Mouse (Mus musculus): ENCODE measurements at regions not wholly inside any gene's neighbourhood (a gene's known extent, or its start where the extent isn't known, plus 50 kb on each side); places are given as distances from the start of the nearest gene placed in this dataset.
A peak's percentile ranks its signal among the peaks of the same experiment; 100 is the strongest.

GRCm38 (mm10) chr12:58652701-58653100 lies 359.1 kb downstream of the Sec23a start:
- no peak overlapping the region for H3K9ac ChIP-seq (replicated peaks; ENCODE audit: low read depth, low read length)
- 56% methylated on average over 4 of the region's 4 CpGs for WGBS
- H3K4me1 ChIP-seq (replicated peaks; ENCODE audit: control insufficient read depth, insufficient read depth, low read length), result peaks cover 15% of the 10 kb centered on the region
- no peak overlapping the region for H3K4me2 ChIP-seq (ENCODE audit: low read length)
- no peaks in the 10 kb centered on the region for H3K27me3 ChIP-seq (replicated peaks; ENCODE audit: control insufficient read depth, insufficient read depth, low read length)
- no peak overlapping the region for H3K27ac ChIP-seq (ENCODE audit: low read length)
- peak; percentile 34 for ATAC-seq
- H3K9me3 ChIP-seq (ENCODE audit: control insufficient read depth, low read length), result no peaks in the 10 kb centered on the region
- H3K36me3 ChIP-seq (ENCODE audit: control insufficient read depth, insufficient read depth), result no peaks in the 10 kb centered on the region
- H3K4me3 ChIP-seq (replicated peaks; ENCODE audit: low read length), result no peak overlapping the region

GRCm38 (mm10) chr12:58648322-58648721 lies 363.5 kb downstream of the Sec23a start:
- no peak overlapping the region for H3K4me3 ChIP-seq (replicated peaks; ENCODE audit: low read length)
- peaks cover 5% of the 10 kb centered on the region for H3K4me1 ChIP-seq (replicated peaks; ENCODE audit: control insufficient read depth, insufficient read depth, low read length)
- WGBS, result 38% methylated on average over 4 of the region's 4 CpGs
- H3K36me3 ChIP-seq (ENCODE audit: control insufficient read depth, insufficient read depth), result no peaks in the 10 kb centered on the region
- H3K9ac ChIP-seq (replicated peaks; ENCODE audit: low read depth, low read length), result no peak overlapping the region
- no peak for ATAC-seq
- H3K4me2 ChIP-seq (ENCODE audit: low read length), result no peak overlapping the region
- no peaks in the 10 kb centered on the region for H3K9me3 ChIP-seq (ENCODE audit: control insufficient read depth, low read length)
- H3K27me3 ChIP-seq (replicated peaks; ENCODE audit: control insufficient read depth, insufficient read depth, low read length), result no peaks in the 10 kb centered on the region
- H3K27ac ChIP-seq (ENCODE audit: low read length), result no peak overlapping the region

- Histone ChIP-seq H3K36me3 (ENCODE audit: control insufficient read depth, insufficient read depth) (no peaks in the 10 kb centered on the region), H3K27me3 (replicated peaks; ENCODE audit: control insufficient read depth, insufficient read depth, low read length) (no peaks in the 10 kb centered on the region), H3K4me1 (replicated peaks; ENCODE audit: control insufficient read depth, insufficient read depth, low read length) (no peaks in the 10 kb centered on the region), H3K4me2 (ENCODE audit: low read length) (no peak overlapping the region), H3K9me3 (ENCODE audit: control insufficient read depth, low read length) (no peaks in the 10 kb centered on the region), H3K4me3 (replicated peaks; ENCODE audit: low read length) (no peak overlapping the region), H3K27ac (ENCODE audit: low read length) (no peak overlapping the region), H3K9ac (replicated peaks; ENCODE audit: low read depth, low read length) (no peak overlapping the region)
- ATAC-seq, result no peak
- WGBS, result 71% methylated on average over 3 of the region's 3 CpGs
Measured at GRCm38 (mm10) chr12:58643843-58644242, 368.0 kb downstream of the Sec23a start.

- Histone ChIP-seq H3K9ac (replicated peaks; ENCODE audit: low read depth, low read length) (no peak overlapping the region), H3K9me3 (ENCODE audit: control insufficient read depth, low read length) (no peaks in the 10 kb centered on the region), H3K27me3 (replicated peaks; ENCODE audit: control insufficient read depth, insufficient read depth, low read length) (no peaks in the 10 kb centered on the region), H3K4me3 (replicated peaks; ENCODE audit: low read length) (no peak overlapping the region), H3K4me1 (replicated peaks; ENCODE audit: control insufficient read depth, insufficient read depth, low read length) (no peaks in the 10 kb centered on the region), H3K27ac (ENCODE audit: low read length) (no peak overlapping the region), H3K36me3 (ENCODE audit: control insufficient read depth, insufficient read depth) (no peaks in the 10 kb centered on the region), H3K4me2 (ENCODE audit: low read length) (no peak overlapping the region)
- ATAC-seq, result no peak
- WGBS, result 78% methylated on average over 1 of the region's 1 CpGs
Measured at GRCm38 (mm10) chr12:58639478-58639877, 370.4 kb upstream of the Clec14a start.

- Histone ChIP-seq H3K4me2 (ENCODE audit: low read length) (no peak overlapping the region), H3K27me3 (replicated peaks; ENCODE audit: control insufficient read depth, insufficient read depth, low read length) (no peaks in the 10 kb centered on the region), H3K4me1 (replicated peaks; ENCODE audit: control insufficient read depth, insufficient read depth, low read length) (no peaks in the 10 kb centered on the region), H3K27ac (ENCODE audit: low read length) (no peak overlapping the region), H3K36me3 (ENCODE audit: control insufficient read depth, insufficient read depth) (no peaks in the 10 kb centered on the region), H3K4me3 (replicated peaks; ENCODE audit: low read length) (no peak overlapping the region), H3K9me3 (ENCODE audit: control insufficient read depth, low read length) (no peaks in the 10 kb centered on the region), H3K9ac (replicated peaks; ENCODE audit: low read depth, low read length) (no peak overlapping the region)
- no peak for ATAC-seq
- WGBS, result 70% methylated on average over 3 of the region's 3 CpGs
Measured at GRCm38 (mm10) chr12:58638260-58638659, 369.2 kb upstream of the Clec14a start.

- Histone ChIP-seq H3K4me2 (ENCODE audit: low read length) (no peak overlapping the region), H3K27ac (ENCODE audit: low read length) (no peak overlapping the region), H3K4me3 (replicated peaks; ENCODE audit: low read length) (no peak overlapping the region), H3K9ac (replicated peaks; ENCODE audit: low read depth, low read length) (no peak overlapping the region), H3K27me3 (replicated peaks; ENCODE audit: control insufficient read depth, insufficient read depth, low read length) (no peaks in the 10 kb centered on the region), H3K36me3 (ENCODE audit: control insufficient read depth, insufficient read depth) (no peaks in the 10 kb centered on the region), H3K4me1 (replicated peaks; ENCODE audit: control insufficient read depth, insufficient read depth, low read length) (no peaks in the 10 kb centered on the region), H3K9me3 (ENCODE audit: control insufficient read depth, low read length) (no peaks in the 10 kb centered on the region)
- WGBS, result 81% methylated on average over 3 of the region's 3 CpGs
- peak; percentile 85 for ATAC-seq
Measured at GRCm38 (mm10) chr12:58632529-58632928, 363.4 kb upstream of the Clec14a start.

GRCm38 (mm10) chr12:58628817-58629216 lies 359.7 kb upstream of the Clec14a start:
- Histone ChIP-seq H3K4me3 (replicated peaks; ENCODE audit: low read length) (no peak overlapping the region), H3K27me3 (replicated peaks; ENCODE audit: control insufficient read depth, insufficient read depth, low read length) (no peaks in the 10 kb centered on the region), H3K4me2 (ENCODE audit: low read length) (no peak overlapping the region), H3K4me1 (replicated peaks; ENCODE audit: control insufficient read depth, insufficient read depth, low read length) (no peaks in the 10 kb centered on the region), H3K9me3 (ENCODE audit: control insufficient read depth, low read length) (no peaks in the 10 kb centered on the region), H3K27ac (ENCODE audit: low read length) (no peak overlapping the region), H3K36me3 (ENCODE audit: control insufficient read depth, insufficient read depth) (no peaks in the 10 kb centered on the region), H3K9ac (replicated peaks; ENCODE audit: low read depth, low read length) (no peak overlapping the region)
- 68% methylated on average over 5 of the region's 5 CpGs for WGBS
- no peak for ATAC-seq

- no peak for ATAC-seq
- no peak overlapping the region for H3K4me2 ChIP-seq (ENCODE audit: low read length)
- 85% methylated on average over 2 of the region's 2 CpGs for WGBS
- H3K36me3 ChIP-seq (ENCODE audit: control insufficient read depth, insufficient read depth), result no peaks in the 10 kb centered on the region
- no peaks in the 10 kb centered on the region for H3K27me3 ChIP-seq (replicated peaks; ENCODE audit: control insufficient read depth, insufficient read depth, low read length)
- H3K9ac ChIP-seq (replicated peaks; ENCODE audit: low read depth, low read length), result no peak overlapping the region
- H3K27ac ChIP-seq (ENCODE audit: low read length), result no peak overlapping the region
- H3K4me3 ChIP-seq (replicated peaks; ENCODE audit: low read length), result no peak overlapping the region
- no peaks in the 10 kb centered on the region for H3K9me3 ChIP-seq (ENCODE audit: control insufficient read depth, low read length)
- H3K4me1 ChIP-seq (replicated peaks; ENCODE audit: control insufficient read depth, insufficient read depth, low read length), result no peaks in the 10 kb centered on the region
Measured at GRCm38 (mm10) chr12:58625144-58625543, 356.1 kb upstream of the Clec14a start.

- ATAC-seq, result peak; percentile 91
- 57% methylated on average over 7 of the region's 7 CpGs for WGBS
Measured at GRCm38 (mm10) chr12:58619508-58620310, 350.6 kb upstream of the Clec14a start.

More at GRCm38 (mm10) chr12:58619508-58620310, 350.6 kb upstream of the Clec14a start:
- no peak overlapping the region for H3K4me3 ChIP-seq (replicated peaks; ENCODE audit: low read length)
- no peaks in the 10 kb centered on the region for H3K27me3 ChIP-seq (replicated peaks; ENCODE audit: control insufficient read depth, insufficient read depth, low read length)
- no peak overlapping the region for H3K4me2 ChIP-seq (ENCODE audit: low read length)
- no peak overlapping the region for H3K9ac ChIP-seq (replicated peaks; ENCODE audit: low read depth, low read length)
- H3K27ac ChIP-seq (ENCODE audit: low read length), result no peak overlapping the region
- no peaks in the 10 kb centered on the region for H3K9me3 ChIP-seq (ENCODE audit: control insufficient read depth, low read length)
- 0 out of 2 replicates have a peak, but pooled peaks cover 2% of the 10 kb centered on the region for H3K4me1 ChIP-seq (replicated peaks; ENCODE audit: control insufficient read depth, insufficient read depth, low read length)
- no peaks in the 10 kb centered on the region for H3K36me3 ChIP-seq (ENCODE audit: control insufficient read depth, insufficient read depth)
